Mouse (Mus musculus) heart, postnatal 0 days (tissue): Measurements from ENCODE around the gene Sntg2.

Source experiments
- CTCF ChIP-seq: IDR thresholded peaks from 2 replicates; pipeline ENCODE4 v1.5.1; 2016; ENCODE audit warnings: antibody characterized with exemption, control low read depth, low read depth
- EP300 ChIP-seq: IDR thresholded peaks from 2 replicates; pipeline ENCODE4 v1.6.1; 2016; ENCODE audit warnings: antibody characterized with exemption, low read depth

DNA sequence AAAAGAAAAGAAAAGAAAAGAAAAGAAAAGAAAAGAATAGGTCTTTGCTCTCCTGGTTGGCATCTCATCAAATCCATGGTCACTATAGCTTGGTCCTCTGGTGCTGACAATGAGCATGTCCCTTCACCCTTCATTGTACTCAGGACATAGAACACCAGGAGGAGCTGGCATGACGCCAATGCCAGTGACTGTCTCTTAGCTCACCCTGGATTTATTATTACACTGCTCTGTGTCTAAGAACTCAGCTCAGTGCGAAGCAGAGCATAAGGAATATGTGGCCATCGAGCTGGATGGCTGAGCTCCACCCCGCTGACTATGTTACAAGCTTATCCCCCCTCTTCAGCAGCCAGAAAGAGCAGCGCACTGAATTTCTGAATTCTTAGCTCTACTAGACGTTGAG, 42.8 kb upstream of the Sntg2 start:
- no peak for TF ChIP-seq CTCF
- TF ChIP-seq EP300, result no peak
